Mouse (Mus musculus): ENCODE measurements around the gene Dab2ip. TPM values are rescaled to one million over a fixed set of nuclear protein-coding genes. Genes with fewer than 3 reads are reported as not detected.

Gene Dab2ip
- total and polyA plus RNA-seq, 3 experiments: 34.5 to 47.9 (median 45.6) TPM

DNA sequence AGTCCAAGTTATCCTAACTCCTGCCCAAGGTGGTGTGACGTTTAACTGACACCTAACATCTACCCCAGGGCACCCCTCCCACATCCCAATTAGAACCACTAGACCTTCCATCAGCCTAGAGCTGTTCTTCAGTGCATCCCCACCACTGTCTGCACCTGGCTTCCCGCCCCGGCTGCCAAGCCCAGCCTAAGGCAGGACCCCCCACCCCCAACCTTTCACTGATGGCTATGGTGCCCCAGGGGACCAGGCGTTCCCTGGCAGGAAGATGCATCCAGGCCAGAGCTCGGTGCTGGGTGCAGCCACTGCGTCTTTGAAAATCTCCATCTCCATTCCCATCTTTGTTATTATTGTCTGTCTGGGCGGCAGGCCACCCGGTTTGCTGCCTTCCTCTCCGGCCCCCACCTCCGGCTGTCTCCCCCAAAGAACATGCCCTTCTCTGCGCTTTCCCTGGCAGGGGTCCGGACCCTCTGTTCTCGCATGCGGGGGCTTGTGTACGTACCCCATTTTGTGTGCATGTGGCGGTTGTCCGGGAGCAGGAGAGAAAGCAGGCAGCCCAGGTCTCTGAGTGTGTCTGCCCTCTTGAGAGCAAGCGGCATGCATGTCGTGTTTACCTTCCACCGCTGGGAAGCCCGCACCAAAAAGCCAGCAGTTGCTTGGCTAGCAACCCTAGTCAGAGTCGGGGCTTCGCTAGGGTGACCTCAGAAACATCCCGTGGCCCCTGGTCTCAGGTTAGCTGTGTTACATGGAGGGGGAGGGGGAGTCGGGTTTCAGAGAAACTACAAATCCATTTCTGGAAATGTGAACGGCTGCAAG is 104.9 kb downstream of the Dab2ip start:
- Histone ChIP-seq H3K4me3 (no peak overlapping the region), H3K27me3 (ENCODE audit: control insufficient read depth, insufficient read depth, low read length) (no peaks in the 10 kb centered on the region), H3K27ac (no peak overlapping the region), H3K9ac (ENCODE audit: low read depth, low read length) (peak overlapping the region; percentile 12; the same call in 1 of the 2 replicates), H3K36me3 (ENCODE audit: control insufficient read depth, insufficient read depth, low read length) (no peaks in the 10 kb centered on the region), H3K4me1 (ENCODE audit: control insufficient read depth, insufficient read depth, low read length) (peaks cover 18% of the 10 kb centered on the region), H3K79me2 (replicated peaks; ENCODE audit: control insufficient read depth, insufficient read depth, low read length) (peaks cover 3% of the 10 kb centered on the region)
- TF ChIP-seq POLR2A (IDR thresholded peaks at IDR 0.05; ENCODE audit: insufficient read depth, low read depth, low read length): no peak
- no peak for TF ChIP-seq CTCF (IDR thresholded peaks at IDR 0.05)
- no peak for TF ChIP-seq EP300 (IDR thresholded peaks at IDR 0.05; ENCODE audit: insufficient read depth, low read depth, low read length)
- 57% methylated on average over 26 of the region's 26 CpGs for WGBS
- DNase-seq: no peak
- intact Hi-C loops (cut with DNase I): no loop called here

DNA sequence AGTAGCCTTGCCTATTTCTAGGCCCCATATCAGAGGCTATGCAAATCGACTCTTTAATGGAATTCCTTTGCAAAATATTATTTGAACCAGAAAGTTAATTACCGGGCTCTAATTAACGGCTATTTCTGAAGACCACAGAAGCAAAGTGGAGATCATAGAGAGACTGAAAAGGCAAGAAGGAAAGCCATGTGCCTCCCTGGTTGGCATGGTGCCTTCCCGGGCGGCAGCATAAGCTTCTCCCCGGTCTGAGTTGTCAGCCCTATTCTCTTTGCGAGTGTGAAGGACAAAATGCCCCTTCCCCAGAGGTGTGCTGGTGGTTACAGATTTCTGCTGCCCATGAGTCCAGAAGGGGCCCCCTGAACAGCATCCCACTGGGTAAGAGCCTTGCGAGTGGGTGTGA is 109.7 kb downstream of the Dab2ip start:
- H3K36me3 ChIP-seq (ENCODE audit: control insufficient read depth, insufficient read depth, low read length): peaks cover 17% of the 10 kb centered on the region
- TF ChIP-seq POLR2A (IDR thresholded peaks at IDR 0.05; ENCODE audit: insufficient read depth, low read depth, low read length): no peak
- TF ChIP-seq EP300 (IDR thresholded peaks at IDR 0.05; ENCODE audit: insufficient read depth, low read depth, low read length): no peak
- H3K79me2 ChIP-seq (replicated peaks; ENCODE audit: control insufficient read depth, insufficient read depth, low read length): peaks cover 10% of the 10 kb centered on the region
- intact Hi-C loops (cut with DNase I): no loop called here
- H3K9ac ChIP-seq (ENCODE audit: low read depth, low read length): no peak overlapping the region
- H3K4me1 ChIP-seq (ENCODE audit: control insufficient read depth, insufficient read depth, low read length): peaks cover 36% of the 10 kb centered on the region
- no peak overlapping the region for H3K27ac ChIP-seq
- no peak overlapping the region for H3K4me3 ChIP-seq
- H3K27me3 ChIP-seq (ENCODE audit: control insufficient read depth, insufficient read depth, low read length): no peaks in the 10 kb centered on the region
- WGBS: 75% methylated on average over 8 of the region's 8 CpGs
- DNase-seq: no peak

DNA sequence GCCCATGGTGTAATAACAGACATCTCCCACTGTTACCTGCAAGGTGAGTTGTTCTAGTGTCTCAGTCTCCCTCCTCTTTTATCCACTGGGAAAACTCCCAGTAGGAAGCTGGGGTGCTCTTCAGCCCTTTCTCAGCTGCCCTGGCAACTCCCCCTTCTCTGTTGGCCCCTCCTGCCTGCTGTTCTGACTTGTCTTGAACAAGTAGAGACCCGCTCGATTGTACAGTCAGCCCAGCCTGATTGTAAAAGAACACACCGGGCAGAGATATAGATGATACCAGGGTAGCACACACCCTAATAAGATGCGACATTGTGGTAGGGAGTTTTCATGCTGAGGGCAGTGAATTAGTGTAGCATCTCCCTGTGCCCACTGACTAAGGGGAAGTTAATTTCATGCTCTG is 111.2 kb downstream of the Dab2ip start:
- H3K79me2 ChIP-seq (replicated peaks; ENCODE audit: control insufficient read depth, insufficient read depth, low read length): peaks cover 9% of the 10 kb centered on the region
- no peak overlapping the region for H3K4me3 ChIP-seq
- WGBS: 68% methylated on average over 4 of the region's 4 CpGs
- H3K4me1 ChIP-seq (ENCODE audit: control insufficient read depth, insufficient read depth, low read length): peaks cover 38% of the 10 kb centered on the region
- no peaks in the 10 kb centered on the region for H3K27me3 ChIP-seq (ENCODE audit: control insufficient read depth, insufficient read depth, low read length)
- intact Hi-C loops (cut with DNase I): no loop called here
- H3K9ac ChIP-seq (ENCODE audit: low read depth, low read length): no peak overlapping the region
- peaks cover 22% of the 10 kb centered on the region for H3K36me3 ChIP-seq (ENCODE audit: control insufficient read depth, insufficient read depth, low read length)
- no peak overlapping the region for H3K27ac ChIP-seq
- TF ChIP-seq EP300 (IDR thresholded peaks at IDR 0.05; ENCODE audit: insufficient read depth, low read depth, low read length) (no peak), POLR2A (IDR thresholded peaks at IDR 0.05; ENCODE audit: insufficient read depth, low read depth, low read length) (no peak)
- no peak for DNase-seq

DNA sequence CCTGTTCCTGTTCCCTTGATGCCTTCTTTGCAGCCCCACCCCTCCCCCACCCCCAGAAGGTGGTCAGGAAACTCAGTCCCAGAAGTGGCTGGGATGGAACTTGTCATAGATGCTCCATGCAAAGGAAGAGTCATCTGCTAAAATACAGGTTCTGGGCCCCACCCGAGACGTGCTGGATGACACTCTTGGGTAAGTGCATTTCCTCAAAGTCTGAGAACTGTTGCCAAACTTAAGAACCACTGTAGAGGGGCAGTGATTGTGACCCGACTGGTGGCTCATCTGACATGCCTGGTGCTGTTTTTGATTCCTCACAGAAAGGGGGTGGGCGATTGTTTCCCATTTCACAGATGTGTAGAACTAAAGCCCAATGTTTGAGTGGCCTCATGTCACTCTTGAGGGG is 111.7 kb downstream of the Dab2ip start:
- no peak overlapping the region for H3K4me3 ChIP-seq
- H3K27me3 ChIP-seq (ENCODE audit: control insufficient read depth, insufficient read depth, low read length): no peaks in the 10 kb centered on the region
- TF ChIP-seq CTCF (IDR thresholded peaks at IDR 0.05) (no peak), POLR2A (IDR thresholded peaks at IDR 0.05; ENCODE audit: insufficient read depth, low read depth, low read length) (no peak), EP300 (IDR thresholded peaks at IDR 0.05; ENCODE audit: insufficient read depth, low read depth, low read length) (no peak)
- H3K9ac ChIP-seq (ENCODE audit: low read depth, low read length): no peak overlapping the region
- WGBS: 64% methylated on average over 4 of the region's 4 CpGs
- H3K79me2 ChIP-seq (replicated peaks; ENCODE audit: control insufficient read depth, insufficient read depth, low read length): peaks cover 9% of the 10 kb centered on the region
- peaks cover 24% of the 10 kb centered on the region for H3K36me3 ChIP-seq (ENCODE audit: control insufficient read depth, insufficient read depth, low read length)
- peaks cover 40% of the 10 kb centered on the region for H3K4me1 ChIP-seq (ENCODE audit: control insufficient read depth, insufficient read depth, low read length)
- DNase-seq: no peak
- intact Hi-C loops (cut with DNase I): no loop called here
- H3K27ac ChIP-seq: peak overlapping the region; percentile 26; the same call in 1 of the 2 replicates

DNA sequence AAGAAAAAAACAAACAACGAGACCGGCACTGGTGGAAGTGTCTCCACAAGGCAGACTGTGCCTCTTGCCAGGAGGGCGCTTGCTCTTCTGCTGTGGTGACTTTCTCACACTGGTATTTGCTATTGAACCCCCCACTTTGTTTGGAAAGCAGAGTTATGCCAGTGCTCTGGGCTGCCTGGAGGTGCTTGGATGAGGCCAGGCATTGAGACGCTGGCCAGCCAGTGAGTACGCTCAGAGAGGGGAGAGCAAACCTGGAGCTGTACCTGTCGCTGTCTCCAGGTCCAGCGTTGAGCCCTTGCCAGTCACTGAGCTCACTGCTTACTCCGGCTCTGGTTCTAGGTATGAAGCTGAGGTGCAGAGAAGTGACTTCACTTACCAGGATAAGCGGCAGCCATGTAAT is 112.2 kb downstream of the Dab2ip start:
- peak overlapping the region; percentile 26; the same call in 1 of the 2 replicates for H3K27ac ChIP-seq
- TF ChIP-seq POLR2A (IDR thresholded peaks at IDR 0.05; ENCODE audit: insufficient read depth, low read depth, low read length) (no peak), CTCF (IDR thresholded peaks at IDR 0.05) (no peak)
- no peaks in the 10 kb centered on the region for H3K27me3 ChIP-seq (ENCODE audit: control insufficient read depth, insufficient read depth, low read length)
- H3K36me3 ChIP-seq (ENCODE audit: control insufficient read depth, insufficient read depth, low read length): peaks cover 24% of the 10 kb centered on the region
- peaks cover 44% of the 10 kb centered on the region for H3K4me1 ChIP-seq (ENCODE audit: control insufficient read depth, insufficient read depth, low read length)
- H3K9ac ChIP-seq (ENCODE audit: low read depth, low read length): no peak overlapping the region
- DNase-seq: no peak
- peaks cover 9% of the 10 kb centered on the region for H3K79me2 ChIP-seq (replicated peaks; ENCODE audit: control insufficient read depth, insufficient read depth, low read length)
- intact Hi-C loops (cut with DNase I): no loop called here
- H3K4me3 ChIP-seq: no peak overlapping the region
- 79% methylated on average over 9 of the region's 9 CpGs for WGBS
